Mouse (Mus musculus): ENCODE data around the gene Kif26b. TPM values are rescaled to one million over a fixed set of nuclear protein-coding genes. Genes with fewer than 3 reads are reported as not detected.

Gene Kif26b
- polyA plus RNA-seq, 1 experiment from 2014 or later = 4.7 TPM

- Histone ChIP-seq H3K9me3 (no peaks in the 10 kb centered on the region), H3K4me1 (peaks cover 8% of the 10 kb centered on the region), H3K36me3 (replicated peaks) (no peaks in the 10 kb centered on the region), H3K27me3 (ENCODE audit: poor library complexity, severe bottlenecking) (no peaks in the 10 kb centered on the region), H3K4me3 (no peak overlapping the region), H3K27ac (no peak overlapping the region)
- no peak for DNase-seq (ENCODE audit: extremely low spot score, low spot score)
- 61% methylated on average over 3 of the region's 3 CpGs for WGBS
Measured at GRCm38 (mm10) chr1:178725536-178725935, 196.6 kb downstream of the Kif26b start.

- no peaks in the 10 kb centered on the region for H3K9me3 ChIP-seq
- H3K27me3 ChIP-seq (ENCODE audit: poor library complexity, severe bottlenecking) = no peaks in the 10 kb centered on the region
- WGBS = 82% methylated on average over 6 of the region's 6 CpGs
- H3K36me3 ChIP-seq (replicated peaks) = no peaks in the 10 kb centered on the region
- no peak overlapping the region for H3K27ac ChIP-seq
- no peak for DNase-seq (ENCODE audit: extremely low spot score, low spot score)
- no peak overlapping the region for H3K4me3 ChIP-seq
- H3K4me1 ChIP-seq = peaks cover 5% of the 10 kb centered on the region
Measured at GRCm38 (mm10) chr1:178728256-178728655, 199.3 kb downstream of the Kif26b start.

- no peaks in the 10 kb centered on the region for H3K27me3 ChIP-seq (ENCODE audit: poor library complexity, severe bottlenecking)
- no peaks in the 10 kb centered on the region for H3K9me3 ChIP-seq
- WGBS = 98% methylated on average over 3 of the region's 3 CpGs
- H3K36me3 ChIP-seq (replicated peaks) = no peaks in the 10 kb centered on the region
- no peak for DNase-seq (ENCODE audit: extremely low spot score, low spot score)
- no peak overlapping the region for H3K27ac ChIP-seq
- peaks cover 5% of the 10 kb centered on the region for H3K4me1 ChIP-seq
- H3K4me3 ChIP-seq = no peak overlapping the region
Measured at GRCm38 (mm10) chr1:178730271-178730670, 201.3 kb downstream of the Kif26b start.

- H3K36me3 ChIP-seq (replicated peaks) = no peaks in the 10 kb centered on the region
- no peaks in the 10 kb centered on the region for H3K27me3 ChIP-seq (ENCODE audit: poor library complexity, severe bottlenecking)
- H3K4me3 ChIP-seq = no peak overlapping the region
- no peak for DNase-seq (ENCODE audit: extremely low spot score, low spot score)
- H3K4me1 ChIP-seq = no peaks in the 10 kb centered on the region
- H3K9me3 ChIP-seq = no peaks in the 10 kb centered on the region
- 82% methylated on average over 9 of the region's 9 CpGs for WGBS
- no peak overlapping the region for H3K27ac ChIP-seq
Measured at GRCm38 (mm10) chr1:178733035-178733434, 204.1 kb downstream of the Kif26b start.

- WGBS = 76% methylated on average over 4 of the region's 4 CpGs
- Histone ChIP-seq H3K27ac (no peak overlapping the region), H3K9me3 (no peaks in the 10 kb centered on the region), H3K27me3 (ENCODE audit: poor library complexity, severe bottlenecking) (no peaks in the 10 kb centered on the region), H3K4me3 (no peak overlapping the region), H3K36me3 (replicated peaks) (no peaks in the 10 kb centered on the region), H3K4me1 (no peaks in the 10 kb centered on the region)
- DNase-seq (ENCODE audit: extremely low spot score, low spot score) = no peak
Measured at GRCm38 (mm10) chr1:178734576-178734975, 205.7 kb downstream of the Kif26b start.

- H3K27me3 ChIP-seq (ENCODE audit: poor library complexity, severe bottlenecking) = no peaks in the 10 kb centered on the region
- H3K4me1 ChIP-seq = no peaks in the 10 kb centered on the region
- no peak for DNase-seq (ENCODE audit: extremely low spot score, low spot score)
- WGBS = 93% methylated on average over 2 of the region's 2 CpGs
- H3K9me3 ChIP-seq = no peaks in the 10 kb centered on the region
- H3K27ac ChIP-seq = no peak overlapping the region
- no peak overlapping the region for H3K4me3 ChIP-seq
- no peaks in the 10 kb centered on the region for H3K36me3 ChIP-seq (replicated peaks)
Measured at GRCm38 (mm10) chr1:178736931-178737330, 208.0 kb downstream of the Kif26b start.

GRCm38 (mm10) chr1:178743820-178744219, 214.9 kb downstream of the Kif26b start:
- DNase-seq (ENCODE audit: extremely low spot score, low spot score) = no peak
- Histone ChIP-seq H3K27me3 (ENCODE audit: poor library complexity, severe bottlenecking) (no peaks in the 10 kb centered on the region), H3K27ac (no peak overlapping the region), H3K36me3 (replicated peaks) (no peaks in the 10 kb centered on the region), H3K4me3 (no peak overlapping the region), H3K9me3 (peaks cover 3% of the 10 kb centered on the region; the same call in 1 of the 2 replicates), H3K4me1 (peaks cover 7% of the 10 kb centered on the region)
- WGBS = 92% methylated on average over 5 of the region's 5 CpGs

GRCm38 (mm10) chr1:178744526-178744925, 215.6 kb downstream of the Kif26b start:
- H3K27me3 ChIP-seq (ENCODE audit: poor library complexity, severe bottlenecking) = no peaks in the 10 kb centered on the region
- DNase-seq (ENCODE audit: extremely low spot score, low spot score) = no peak
- peaks cover 7% of the 10 kb centered on the region for H3K4me1 ChIP-seq
- H3K27ac ChIP-seq = peak overlapping the region; percentile 25; the same call in 1 of the 2 replicates
- H3K36me3 ChIP-seq (replicated peaks) = no peaks in the 10 kb centered on the region
- no peak overlapping the region for H3K4me3 ChIP-seq
- WGBS = 63% methylated on average over 7 of the region's 7 CpGs
- peaks cover 4% of the 10 kb centered on the region; the same call in 1 of the 2 replicates for H3K9me3 ChIP-seq

GRCm38 (mm10) chr1:178744961-178745360, 216.0 kb downstream of the Kif26b start:
- no peak overlapping the region for H3K27ac ChIP-seq

GRCm38 (mm10) chr1:178745471-178745870, 216.5 kb downstream of the Kif26b start:
- Histone ChIP-seq H3K4me1 (peaks cover 7% of the 10 kb centered on the region), H3K4me3 (no peak overlapping the region), H3K27me3 (ENCODE audit: poor library complexity, severe bottlenecking) (no peaks in the 10 kb centered on the region), H3K27ac (no peak overlapping the region), H3K9me3 (peaks cover 4% of the 10 kb centered on the region; the same call in 1 of the 2 replicates), H3K36me3 (replicated peaks) (no peaks in the 10 kb centered on the region)
- no peak for DNase-seq (ENCODE audit: extremely low spot score, low spot score)
- 89% methylated on average over 6 of the region's 6 CpGs for WGBS

More at GRCm38 (mm10) chr1:178744961-178745360, 216.0 kb downstream of the Kif26b start:
- 87% methylated on average over 6 of the region's 6 CpGs for WGBS
- Histone ChIP-seq H3K4me1 (peaks cover 7% of the 10 kb centered on the region), H3K27me3 (ENCODE audit: poor library complexity, severe bottlenecking) (no peaks in the 10 kb centered on the region), H3K4me3 (no peak overlapping the region), H3K9me3 (peaks cover 4% of the 10 kb centered on the region; the same call in 1 of the 2 replicates), H3K36me3 (replicated peaks) (no peaks in the 10 kb centered on the region)
- DNase-seq (ENCODE audit: extremely low spot score, low spot score) = no peak

GRCm38 (mm10) chr1:178747279-178748221, 218.6 kb downstream of the Kif26b start:
- Histone ChIP-seq H3K4me1 (peaks cover 7% of the 10 kb centered on the region), H3K27me3 (ENCODE audit: poor library complexity, severe bottlenecking) (no peaks in the 10 kb centered on the region), H3K4me3 (no peak overlapping the region), H3K9me3 (peaks cover 4% of the 10 kb centered on the region; the same call in 1 of the 2 replicates), H3K27ac (no peak overlapping the region), H3K36me3 (replicated peaks) (no peaks in the 10 kb centered on the region)
- WGBS = 73% methylated on average over 13 of the region's 13 CpGs
- no peak for DNase-seq (ENCODE audit: extremely low spot score, low spot score)

GRCm38 (mm10) chr1:178748222-178748600, 219.3 kb downstream of the Kif26b start:
- Histone ChIP-seq H3K27ac (no peak overlapping the region), H3K36me3 (replicated peaks) (no peaks in the 10 kb centered on the region), H3K4me1 (peaks cover 7% of the 10 kb centered on the region), H3K27me3 (ENCODE audit: poor library complexity, severe bottlenecking) (no peaks in the 10 kb centered on the region), H3K4me3 (no peak overlapping the region), H3K9me3 (peaks cover 4% of the 10 kb centered on the region; the same call in 1 of the 2 replicates)
- 73% methylated on average over 7 of the region's 7 CpGs for WGBS
- no peak for DNase-seq (ENCODE audit: extremely low spot score, low spot score)

- WGBS = 94% methylated on average over 1 of the region's 1 CpGs
Measured at GRCm38 (mm10) chr1:178748617-178749016, 219.7 kb downstream of the Kif26b start.

More at GRCm38 (mm10) chr1:178748617-178749016, 219.7 kb downstream of the Kif26b start:
- Histone ChIP-seq H3K9me3 (peaks cover 4% of the 10 kb centered on the region; the same call in 1 of the 2 replicates), H3K27ac (no peak overlapping the region), H3K27me3 (ENCODE audit: poor library complexity, severe bottlenecking) (no peaks in the 10 kb centered on the region), H3K4me1 (peaks cover 7% of the 10 kb centered on the region), H3K4me3 (no peak overlapping the region), H3K36me3 (replicated peaks) (no peaks in the 10 kb centered on the region)
- DNase-seq (ENCODE audit: extremely low spot score, low spot score) = no peak
